In genomic region chr4:46390390-46390970, GRCm38 (mm10) we compare ENCODE assay signal across 8 mouse cellular contexts. TPM values are rescaled to one million over a fixed set of nuclear protein-coding genes. Genes with fewer than 3 reads are reported as not detected.
DNase-seq lines count a peak whose midpoint lies in the region; ATAC-seq lines count a peak whose summit lies in the region.

No protein-coding gene starts in this region.

- peak overlapping the region; percentile 68 for H3K4me3 ChIP-seq in hindbrain, embryonic 15.5 days

- peak; percentile 94 for DNase-seq in R1 (ENCODE audit: low read depth, low spot score)
- DNase-seq in cerebellum, postnatal 14 days, result peak; percentile 87 to 90
- peak; percentile 54 to 67 for DNase-seq in frontal cortex, postnatal 36 days (ENCODE audit: low spot score in 2 of 2)
- peak; percentile 58 to 67 for DNase-seq in layer of hippocampus, postnatal 36 days
- peak; percentile 89 for DNase-seq in lung, postnatal 25 days (ENCODE audit: low spot score)
- peak; percentile 90 for DNase-seq in retina, embryonic 14.5 days (ENCODE audit: low spot score)
- peak; percentile 85 for DNase-seq in thymus, postnatal 36 days

- no peaks in the 10 kb centered on the region for H3K9me3 ChIP-seq in hindbrain, embryonic 15.5 days

- peak overlapping the region; percentile 74; the same call in 1 of the 2 replicates for H3K9ac ChIP-seq in hindbrain, embryonic 15.5 days

- peak overlapping the region; percentile 97 for H3K27ac ChIP-seq in hindbrain, embryonic 15.5 days (replicated peaks)

- peaks cover 9% of the 10 kb centered on the region for H3K4me1 ChIP-seq in hindbrain, embryonic 15.5 days (replicated peaks)

- 23% methylated on average over 9 of the region's 9 CpGs for WGBS in hindbrain, embryonic 15.5 days

- ATAC-seq in hindbrain, embryonic 15.5 days (ENCODE audit: low FRiP score, low read depth), result no peak

- no peaks in the 10 kb centered on the region for H3K27me3 ChIP-seq in hindbrain, embryonic 15.5 days

- H3K4me2 ChIP-seq in hindbrain, embryonic 15.5 days, result peak overlapping the region; percentile 64

- 0 out of 2 replicates have a peak, but pooled peaks cover under 1% of the 10 kb centered on the region for H3K36me3 ChIP-seq in hindbrain, embryonic 15.5 days

RNA-seq across cellular contexts. Expression of gene Trmo, which starts 1.2 kb away (rescaled TPM):
- 8.5 and 9.7 TPM in 2 replicates for polyA plus RNA-seq in hindbrain, embryonic 15.5 days (2015; fragmentation: Nextera tagmentation; extraction: Ambion mirVana)
- 1 to 10 TPM; 4.5 to 5.0 TPM for total RNA-seq in layer of hippocampus, postnatal 36 days (2021)

RNA-seq across cellular contexts. Expression of gene Hemgn, which starts 22.8 kb away (rescaled TPM):
- 0.10 and 0.53 TPM in 2 replicates for polyA plus RNA-seq in hindbrain, embryonic 15.5 days (2015; fragmentation: Nextera tagmentation; extraction: Ambion mirVana)
- total RNA-seq in layer of hippocampus, postnatal 36 days (2021), result not detected

RNA-seq across cellular contexts. Expression of gene Foxe1, which starts 47.1 kb away (rescaled TPM):
- polyA plus RNA-seq in hindbrain, embryonic 15.5 days (2015; fragmentation: Nextera tagmentation; extraction: Ambion mirVana), result not detected in 2 replicates
- not detected for total RNA-seq in layer of hippocampus, postnatal 36 days (2021)
